Mouse (Mus musculus) thymus, adult 2 months (tissue): Measurements from ENCODE around the gene Resp18. TPM values are rescaled to one million over a fixed set of nuclear protein-coding genes. Genes with fewer than 3 reads are reported as not detected.
"Not testable (repeated sequence)": the region's sequence is repeated elsewhere in the genome, so short reads cannot be mapped to it uniquely, and the experiment has no call there.

Experiments
- DNase-seq: peaks from one replicate; pipeline ENCODE4 v3.0.0; 2021
- H3K27ac ChIP-seq: fragments of 200-500 bp; 2 replicates; pipeline ENCODE4 v1.5.1; 2012; ENCODE audit warnings: low read length, control low read depth; ENCODE audit not compliant: control insufficient read depth, insufficient read depth
- H3K27me3 ChIP-seq: fragments of 200-500 bp; 2 replicates; pipeline ENCODE4 v1.6.1; 2012; ENCODE audit warnings: mild to moderate bottlenecking, low read length, moderate library complexity, mixed read lengths; ENCODE audit not compliant: control insufficient read depth, insufficient read depth
- H3K36me3 ChIP-seq: fragments of 200-500 bp; 2 replicates; pipeline ENCODE4 v1.6.1; 2012; ENCODE audit warnings: mild to moderate bottlenecking, low read length, moderate library complexity; ENCODE audit not compliant: control insufficient read depth, insufficient read depth
- H3K4me1 ChIP-seq: fragments of 200-500 bp; replicated peaks from 2 replicates; pipeline ENCODE4 v1.6.1; 2012; ENCODE audit warnings: low read length; ENCODE audit not compliant: control insufficient read depth, insufficient read depth
- H3K4me3 ChIP-seq: fragments of 200-500 bp; 2 replicates; pipeline ENCODE4 v1.5.1; 2012; ENCODE audit warnings: mild to moderate bottlenecking, low read length, control low read depth, moderate library complexity; ENCODE audit not compliant: control insufficient read depth, insufficient read depth
- CTCF ChIP-seq: fragments of 200-500 bp; IDR thresholded peaks from 2 replicates; pipeline ENCODE4 v1.5.1; 2012; ENCODE audit warnings: mild to moderate bottlenecking, control low read depth, low read length, moderate library complexity, borderline replicate concordance; ENCODE audit not compliant: control insufficient read depth, poor library complexity, insufficient read depth; ENCODE audit errors: extremely low read depth
- POLR2A ChIP-seq: fragments of 200-500 bp; IDR thresholded peaks from 2 replicates; pipeline ENCODE4 v1.6.1; 2012; ENCODE audit warnings: mild to moderate bottlenecking, low read length, control low read depth, moderate library complexity; ENCODE audit not compliant: control insufficient read depth, poor library complexity, insufficient read depth; ENCODE audit errors: extremely low read depth
- WGBS: fragments of 180-500 bp; shearing (Covaris S2); methylation state at CpG from one replicate; pipeline ENCODE4 v1.1.7; 2018; 5-methylcytosine and 5-hydroxymethylcytosine counted together
- polyA plus RNA-seq: library from polyadenylated mRNA; depleted of rRNA; stranded (reverse); fragments of >200 nt; gene quantifications from 2 replicates; pipeline ENCODE4 v1.2.3, GENCODE M21; 2012

Gene Resp18
- polyA plus RNA-seq, 1 experiment: 9.0 TPM

DNA sequence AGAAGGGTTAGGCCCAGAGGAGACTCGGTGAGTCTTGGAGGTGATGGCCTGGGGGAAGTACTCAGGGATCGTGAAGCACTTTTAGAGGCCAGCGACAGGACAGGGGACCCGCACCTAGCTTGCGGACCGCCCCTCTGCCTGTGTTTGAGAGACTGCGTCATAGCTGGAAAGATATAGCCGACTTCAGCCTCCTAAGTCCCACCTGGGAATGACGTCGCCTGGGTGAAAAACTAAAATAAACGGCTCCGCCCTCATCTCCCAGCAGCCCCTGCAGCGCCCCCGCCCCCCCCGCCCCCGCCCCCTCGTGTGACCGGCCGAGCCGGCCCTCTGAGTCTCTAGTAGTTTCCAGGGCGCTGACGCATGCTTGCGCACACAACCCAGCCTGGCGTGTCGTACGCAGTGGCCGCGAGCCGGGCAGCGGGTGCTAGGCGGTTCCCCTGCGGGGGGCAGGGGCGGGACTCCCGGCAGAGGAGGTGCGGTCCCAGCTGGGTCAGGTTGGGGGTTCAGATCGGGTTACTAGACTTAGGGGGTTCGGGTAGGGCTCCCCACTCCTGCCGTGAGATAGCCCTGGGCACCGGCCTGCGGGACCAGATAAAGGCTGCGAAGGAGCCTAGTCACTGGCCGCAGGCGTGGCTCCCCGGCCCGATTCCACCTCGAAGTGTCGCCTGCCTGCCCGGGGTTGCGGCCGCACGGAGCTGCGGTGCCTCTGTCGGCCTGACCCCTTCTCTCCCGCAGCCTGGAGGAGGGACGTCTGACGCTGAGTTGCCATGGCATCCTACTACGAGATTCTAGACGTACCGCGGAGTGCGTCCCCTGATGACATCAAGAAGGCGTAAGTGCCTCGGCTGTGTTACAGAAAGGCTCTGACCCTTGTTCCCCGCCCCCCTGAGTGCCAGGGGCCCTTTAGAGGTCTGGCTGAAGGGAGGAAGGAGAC lies 41.8 kb downstream of the Resp18 start, which contains the start of gene Dnajb2:
Dnajb2 (plus strand) TSS at position 290 of the 934 bp plus-strand sequence.
- peak within 1 kb of the TSS; percentile 63; the same call in 1 of the 2 replicates for H3K27ac ChIP-seq
- no peaks in the 10 kb centered on the region for H3K36me3 ChIP-seq
- H3K4me1 ChIP-seq: peaks cover 6% of the 10 kb centered on the region
- peak; percentile 70 for DNase-seq
- no peak for TF ChIP-seq POLR2A
- TF ChIP-seq CTCF: no peak
- no peaks in the 10 kb centered on the region for H3K27me3 ChIP-seq
- 2% methylated on average over 64 of the region's 64 CpGs for WGBS
- H3K4me3 ChIP-seq: peak within 1 kb of the TSS; percentile 74

DNA sequence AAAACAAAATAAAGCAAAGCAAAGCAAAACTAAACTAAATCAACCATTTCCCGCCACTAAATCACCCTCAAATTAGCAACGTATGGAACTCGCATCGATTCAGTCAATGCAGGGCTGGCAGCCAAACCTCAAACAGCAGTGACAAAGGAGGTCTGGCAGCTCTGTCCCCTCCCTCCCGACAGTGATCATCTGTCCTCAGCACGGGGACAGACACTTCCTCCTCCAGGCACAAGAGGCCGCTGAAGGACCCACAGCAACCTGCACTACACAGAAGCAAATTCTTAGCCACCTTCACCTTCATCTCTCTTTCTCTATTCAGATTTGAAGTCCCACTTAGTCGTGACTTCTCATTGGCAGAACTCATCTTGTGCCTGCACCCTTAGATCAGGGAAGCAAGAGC lies 43.6 kb downstream of the Resp18 start:
- Histone ChIP-seq H3K4me1 (peaks cover 6% of the 10 kb centered on the region), H3K36me3 (no peaks in the 10 kb centered on the region), H3K4me3 (no peak overlapping the region), H3K27me3 (no peaks in the 10 kb centered on the region), H3K27ac (no peak overlapping the region)
- peak; percentile 60; the same call in 1 of the 2 replicates for TF ChIP-seq CTCF
- TF ChIP-seq POLR2A: no peak
- under 1% methylated on average over 8 of the region's 8 CpGs for WGBS
- DNase-seq: peak; percentile 78

DNA sequence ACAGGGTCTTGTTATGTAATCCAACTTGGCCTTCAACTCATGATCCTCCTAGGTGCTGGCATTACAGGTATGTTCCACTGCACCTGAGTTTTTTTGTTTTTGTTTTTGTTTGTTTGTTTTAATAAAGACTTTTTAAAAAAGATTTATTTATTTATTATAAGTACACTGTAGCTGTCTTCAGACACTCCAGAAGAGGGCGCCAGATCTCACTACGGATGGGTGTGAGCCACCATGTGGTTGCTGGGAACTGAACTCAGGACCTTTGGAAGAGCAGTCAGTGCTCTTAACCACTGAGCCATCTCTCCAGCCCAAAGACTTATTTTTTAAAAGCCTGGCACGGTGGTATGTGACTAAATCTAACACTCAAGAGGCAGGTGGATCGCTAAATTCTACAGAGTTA lies 45.7 kb downstream of the Resp18 start:
- not testable (repeated sequence) for DNase-seq, H3K4me3 ChIP-seq, H3K27me3 ChIP-seq, H3K4me1 ChIP-seq, H3K36me3 ChIP-seq, H3K27ac ChIP-seq
- 85% methylated on average over 4 of the region's 4 CpGs for WGBS

DNA sequence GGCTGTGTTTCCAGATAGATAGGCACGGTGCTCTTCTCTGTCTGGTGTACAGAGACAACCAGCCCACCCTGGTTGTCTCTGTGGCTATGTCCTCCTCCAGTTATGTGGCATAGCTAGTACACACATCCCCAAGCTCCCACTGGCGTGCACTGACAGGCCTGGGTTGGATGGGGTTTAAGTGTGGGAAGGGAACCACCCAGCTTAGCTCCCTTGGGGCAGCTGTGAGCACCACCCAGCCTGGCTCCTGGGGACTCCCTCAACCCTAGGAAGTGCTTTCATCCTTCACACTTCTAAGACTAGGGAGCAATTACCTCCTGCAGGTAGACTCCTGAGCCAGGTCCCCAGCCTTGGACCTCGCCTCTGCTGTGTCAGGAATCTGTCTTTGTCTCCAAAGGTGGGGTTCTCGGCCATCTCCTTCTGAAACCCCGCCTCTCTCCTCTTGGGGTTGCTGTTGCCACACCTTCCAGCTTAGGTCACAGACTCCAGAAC lies 46.5 kb downstream of the Resp18 start, which contains the start of gene A630095N17Rik:
A630095N17Rik (minus strand) TSS at position 439 of the 489 bp plus-strand sequence.
- TF ChIP-seq POLR2A (no peak), CTCF (no peak)
- H3K4me3 ChIP-seq: no peak within 1 kb of the TSS
- WGBS: 88% methylated on average over 5 of the region's 5 CpGs
- peaks cover 3% of the 10 kb centered on the region for H3K4me1 ChIP-seq
- H3K27me3 ChIP-seq: no peaks in the 10 kb centered on the region
- no peaks in the 10 kb centered on the region for H3K36me3 ChIP-seq
- no peak within 1 kb of the TSS for H3K27ac ChIP-seq
- no peak for DNase-seq

DNA sequence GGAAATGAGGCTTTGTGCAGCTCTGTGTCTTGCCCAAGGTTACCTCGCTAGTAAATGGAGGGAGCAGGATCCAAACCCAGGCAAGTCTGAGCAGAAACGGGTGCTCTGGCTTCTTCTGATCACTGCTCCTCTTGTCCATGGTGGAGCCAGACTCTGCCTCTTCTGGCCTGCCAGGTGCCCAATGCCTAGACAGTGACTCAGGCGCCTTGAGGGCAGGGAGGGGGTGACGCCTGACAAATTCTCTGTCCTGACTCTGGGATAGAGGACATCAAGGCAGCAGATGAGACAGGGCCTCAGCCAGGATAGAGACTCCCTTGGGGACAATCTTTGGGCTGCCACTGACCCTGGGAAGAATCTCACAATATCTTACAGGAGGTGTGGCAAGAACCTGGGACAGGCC lies 47.0 kb downstream of the Resp18 start:
- no peaks in the 10 kb centered on the region for H3K27me3 ChIP-seq
- no peak overlapping the region for H3K27ac ChIP-seq
- 97% methylated on average over 4 of the region's 4 CpGs for WGBS
- no peaks in the 10 kb centered on the region for H3K36me3 ChIP-seq
- peaks cover 6% of the 10 kb centered on the region for H3K4me1 ChIP-seq
- TF ChIP-seq CTCF (no peak), POLR2A (no peak)
- DNase-seq: no peak
- no peak overlapping the region for H3K4me3 ChIP-seq

DNA sequence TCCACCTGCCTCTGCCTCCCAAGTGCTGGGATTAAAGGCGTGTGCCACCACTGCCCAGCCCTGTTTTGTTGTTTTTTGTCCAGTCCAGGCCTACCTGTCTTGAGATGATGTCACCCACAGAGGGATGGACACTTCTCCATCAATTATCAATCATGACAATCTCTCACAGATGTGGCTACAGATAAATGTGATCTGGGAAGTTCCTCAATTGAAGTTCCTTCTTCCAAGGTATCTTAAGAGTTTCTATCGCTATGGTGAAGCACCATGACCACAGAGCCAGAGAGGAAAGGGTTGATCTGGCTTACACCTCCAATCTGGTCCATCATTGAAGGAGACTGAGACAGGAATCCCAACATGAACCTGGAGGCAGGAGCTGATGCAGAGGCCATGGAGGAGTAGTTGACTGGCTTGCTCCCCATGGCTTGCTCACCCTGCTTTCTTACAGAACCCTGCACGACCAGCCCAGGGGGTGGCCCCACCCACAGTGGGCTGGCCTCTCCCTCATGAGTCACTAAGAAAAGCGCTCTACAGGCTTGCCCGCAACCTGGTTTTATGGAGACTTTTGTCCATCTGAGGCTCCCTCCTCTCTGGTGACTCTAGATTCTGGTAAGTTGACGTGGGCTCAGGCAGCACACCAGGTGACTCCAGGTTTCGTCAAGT lies 47.8 kb downstream of the Resp18 start:
- H3K36me3 ChIP-seq: no peaks in the 10 kb centered on the region
- WGBS: 69% methylated on average over 7 of the region's 7 CpGs
- H3K4me3 ChIP-seq: no peak overlapping the region
- H3K27me3 ChIP-seq: no peaks in the 10 kb centered on the region
- no peak for DNase-seq
- no peak for TF ChIP-seq CTCF
- no peak for TF ChIP-seq POLR2A
- H3K4me1 ChIP-seq: peaks cover 7% of the 10 kb centered on the region
- H3K27ac ChIP-seq: no peak overlapping the region
